ENCODE assay signal across 32 mouse cellular contexts in the genomic region with DNA sequence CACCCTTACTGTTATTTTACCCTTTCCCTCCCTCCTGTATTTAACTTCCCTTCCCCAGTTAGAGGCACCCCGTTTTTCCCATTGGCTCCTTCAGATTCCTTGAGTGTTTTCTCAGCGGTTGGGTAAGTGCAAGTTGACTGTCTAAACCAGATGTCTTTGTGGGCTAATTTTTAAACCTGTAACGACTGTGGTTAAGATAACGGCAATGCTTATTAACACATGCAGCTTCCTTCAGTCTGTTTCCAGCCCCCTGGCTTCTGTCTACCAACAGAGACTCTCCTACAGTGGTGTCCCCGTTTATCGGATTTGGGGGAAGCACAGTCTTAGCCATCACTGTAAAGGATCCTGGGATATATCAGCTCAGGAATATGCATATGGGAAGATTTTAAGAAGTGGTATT. TPM values are rescaled to one million over a fixed set of nuclear protein-coding genes. Genes with fewer than 3 reads are reported as not detected.
"Had no signal": no experiment of that assay in that cellular context is flagged by ENCODE, and none has a peak within 500 bp of the region (broad histone marks: within the 10 kb centered on the region; RNA-seq: fewer than 3 reads in every experiment).

No protein-coding gene starts in this region.

- H3K27me3 ChIP-seq: limb, embryonic 12.5 days; limb, embryonic 13.5 days; limb, embryonic 15.5 days; liver, embryonic 12.5 days; liver, embryonic 13.5 days; liver, embryonic 15.5 days; lung, embryonic 15.5 days; midbrain, embryonic 12.5 days; midbrain, embryonic 13.5 days; midbrain, embryonic 15.5 days; neural tube, embryonic 12.5 days had no signal

- DNase-seq: left cerebral cortex, postnatal 4 days; liver; liver, embryonic 13.5 days; liver, postnatal 0 days; lung, adult 18-20 months; lung, adult 2 months; lung, embryonic 14.5 days; lung, postnatal 10 days; lung, postnatal 14 days; lung, postnatal 36 days; lung, postnatal 4 days; midbrain, embryonic 14.5 days had no signal

- H3K9ac ChIP-seq: limb, embryonic 12.5 days; limb, embryonic 13.5 days; limb, embryonic 15.5 days; liver, embryonic 12.5 days; liver, embryonic 13.5 days; liver, embryonic 14.5 days; liver, embryonic 15.5 days; liver, postnatal 0 days; lung, embryonic 14.5 days; lung, embryonic 15.5 days; midbrain, embryonic 12.5 days; midbrain, embryonic 13.5 days; midbrain, embryonic 15.5 days; neural tube, embryonic 12.5 days had no signal

- H3K36me3 ChIP-seq: limb, embryonic 10.5 days; limb, embryonic 12.5 days; limb, embryonic 13.5 days; limb, embryonic 15.5 days; liver, embryonic 12.5 days; liver, embryonic 13.5 days; liver, embryonic 15.5 days; lung, embryonic 15.5 days; midbrain, embryonic 13.5 days; midbrain, embryonic 15.5 days; neural tube, embryonic 12.5 days had no signal

- H3K4me1 ChIP-seq: limb, embryonic 12.5 days; liver, embryonic 13.5 days; liver, embryonic 15.5 days; midbrain, embryonic 15.5 days had no signal

- H3K27ac ChIP-seq: left cerebral cortex, adult 2 months; limb, embryonic 10.5 days; limb, embryonic 12.5 days; limb, embryonic 13.5 days; limb, embryonic 15.5 days; liver, embryonic 12.5 days; liver, embryonic 13.5 days; liver, embryonic 14.5 days; liver, embryonic 15.5 days; lung, embryonic 15.5 days; macrophage; midbrain, embryonic 10.5 days; midbrain, embryonic 12.5 days; midbrain, embryonic 13.5 days; midbrain, embryonic 15.5 days; neural tube, embryonic 12.5 days had no signal

- ATAC-seq: liver, embryonic 12.5 days; liver, postnatal 0 days; lung, postnatal 0 days; midbrain, embryonic 13.5 days; midbrain, embryonic 15.5 days; midbrain, embryonic 16.5 days had no signal

- H3K4me2 ChIP-seq: limb, embryonic 12.5 days; limb, embryonic 13.5 days; limb, embryonic 15.5 days; liver, embryonic 11.5 days; liver, embryonic 12.5 days; liver, embryonic 13.5 days; liver, embryonic 15.5 days; lung, embryonic 14.5 days; lung, embryonic 15.5 days; midbrain, embryonic 12.5 days; midbrain, embryonic 13.5 days; midbrain, embryonic 15.5 days; neural tube, embryonic 12.5 days had no signal

- H3K4me3 ChIP-seq: left cerebral cortex, adult 2 months; limb, embryonic 10.5 days; limb, embryonic 12.5 days; limb, embryonic 13.5 days; limb, embryonic 15.5 days; liver, embryonic 12.5 days; liver, embryonic 13.5 days; liver, embryonic 15.5 days; lung, embryonic 15.5 days; megakaryocyte, embryonic 14.5 days; midbrain, embryonic 10.5 days; midbrain, embryonic 12.5 days; midbrain, embryonic 13.5 days; midbrain, embryonic 15.5 days; myocyte; neural tube, embryonic 12.5 days had no signal

- H3K9me3 ChIP-seq: limb, embryonic 10.5 days; limb, embryonic 12.5 days; limb, embryonic 13.5 days; limb, embryonic 15.5 days; liver, embryonic 12.5 days; liver, embryonic 13.5 days; liver, embryonic 15.5 days; lung, embryonic 15.5 days; megakaryocyte, embryonic 14.5 days; midbrain, embryonic 10.5 days; midbrain, embryonic 12.5 days; midbrain, embryonic 13.5 days; midbrain, embryonic 15.5 days; neural tube, embryonic 12.5 days had no signal

RNA-seq across cellular contexts. Expression of gene Ptpn13, which starts 35.9 kb away (rescaled TPM):
- polyA plus RNA-seq: macrophage had no signal
